Mouse (Mus musculus): ENCODE measurements around the gene Etfb.
A peak's percentile ranks its signal among the peaks of the same experiment; 100 is the strongest.
"Not testable (repeated sequence)": the region's sequence is repeated elsewhere in the genome, so short reads cannot be mapped to it uniquely, and the experiment has no call there.

Gene Etfb

DNA sequence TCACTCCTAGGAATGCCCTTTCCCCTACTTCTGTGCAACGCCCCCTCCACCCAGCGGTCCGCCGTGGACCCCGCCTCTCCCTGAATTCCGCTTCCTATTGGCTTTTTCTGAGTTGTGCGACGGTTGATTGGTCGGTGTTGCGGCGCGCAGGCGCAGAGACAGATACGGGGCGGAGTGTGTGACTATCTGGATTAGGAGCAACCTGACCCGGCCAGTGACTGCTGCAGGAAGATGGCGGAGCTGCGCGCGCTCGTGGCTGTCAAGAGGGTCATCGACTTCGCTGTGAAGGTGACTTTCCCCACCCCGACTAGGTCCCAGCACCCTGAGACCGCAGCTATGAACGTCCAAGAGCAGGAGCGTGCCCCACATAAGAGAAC lies at the start of gene Etfb, which contains the start of gene Gm45233:
Gene Etfb (plus strand): TSS at position 167 of the 377 bp plus-strand sequence.
Gene Gm45233 (plus strand): TSS at position 212 of the 377 bp plus-strand sequence.
- peak; percentile 96 for DNase-seq (ENCODE audit: low read depth, low spot score)

- peak; percentile 95 for DNase-seq (ENCODE audit: low read depth, low spot score)
Observed at GRCm38 (mm10) chr7:43399501-43399900, 44.4 kb upstream of the Etfb start.

GRCm38 (mm10) chr7:43402718-43403117 lies 41.2 kb upstream of the Etfb start:
- DNase-seq (ENCODE audit: low read depth, low spot score), result no peak

GRCm38 (mm10) chr7:43407573-43407972 lies 36.3 kb upstream of the Etfb start:
- DNase-seq (ENCODE audit: low read depth, low spot score), result no peak

DNA sequence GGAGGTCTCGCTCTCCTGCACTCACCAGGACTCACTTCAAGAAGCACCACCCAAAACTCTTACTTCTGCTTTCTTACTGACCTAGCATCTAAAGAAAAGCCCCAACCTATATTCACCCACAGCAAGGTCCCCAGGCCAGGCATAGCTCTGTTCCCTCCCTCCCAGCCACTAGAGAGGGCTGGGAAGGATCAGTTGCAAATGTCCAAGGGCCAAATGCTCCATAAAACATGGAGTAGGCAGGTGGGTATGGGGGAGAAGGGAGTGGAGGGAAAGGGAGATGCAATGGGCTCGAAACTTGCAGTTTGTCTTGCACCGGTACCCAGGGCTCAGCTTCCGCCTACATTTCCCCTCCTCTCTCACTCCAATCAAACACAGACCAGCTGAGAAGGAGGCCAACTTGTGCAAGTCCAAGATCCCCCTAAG lies 35.7 kb upstream of the Etfb start, which contains the start of gene Siglecg:
Gene Siglecg (plus strand): TSS at position 74 of the 423 bp plus-strand sequence.
- no peak for DNase-seq (ENCODE audit: low read depth, low spot score)

GRCm38 (mm10) chr7:43409084-43409483 lies 34.8 kb upstream of the Etfb start:
- DNase-seq (ENCODE audit: low read depth, low spot score), result peak; percentile 79

DNA sequence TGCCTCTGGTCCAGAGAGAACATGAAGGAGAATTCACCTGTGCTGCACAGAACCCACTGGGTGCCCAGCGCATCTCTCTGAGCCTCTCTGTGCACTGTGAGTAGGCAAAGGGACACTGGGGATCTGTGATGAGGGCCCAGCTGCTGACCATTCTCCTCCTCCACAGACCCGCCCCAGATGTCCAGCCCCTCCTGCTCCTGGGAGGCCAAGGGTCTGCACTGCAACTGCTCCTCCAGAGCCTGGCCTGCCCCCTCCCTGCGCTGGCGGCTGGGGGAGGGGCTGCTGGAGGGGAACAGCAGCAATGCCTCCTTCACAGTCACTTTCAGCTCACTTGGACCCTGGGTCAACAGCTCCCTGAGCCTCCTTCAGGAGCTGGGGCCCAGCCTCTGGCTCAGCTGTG lies 32.2 kb upstream of the Etfb start:
- not testable (repeated sequence) for DNase-seq (ENCODE audit: low read depth, low spot score)

DNA sequence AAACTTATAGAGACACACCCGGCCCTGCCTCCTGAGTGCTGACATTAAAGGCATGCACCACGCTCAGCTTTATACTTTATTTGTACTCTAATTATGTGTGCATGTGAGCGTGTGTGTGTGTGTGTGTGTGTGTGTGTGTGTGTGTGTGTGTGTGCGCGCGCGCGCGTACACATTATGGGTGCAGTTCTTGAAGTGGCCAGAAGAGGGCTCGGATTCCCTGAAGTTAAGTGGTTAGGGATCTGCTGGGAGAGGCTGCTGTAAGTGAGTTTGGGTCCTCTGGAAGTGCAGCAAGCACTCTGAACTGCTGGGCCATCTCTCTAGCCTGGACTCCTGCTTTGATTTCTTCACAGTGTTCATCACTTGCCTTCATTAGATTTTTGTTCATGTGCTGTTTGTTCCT lies 26.6 kb upstream of the Etfb start:
- no peak for DNase-seq (ENCODE audit: low read depth, low spot score)

GRCm38 (mm10) chr7:43422995-43423617 lies 20.8 kb upstream of the Etfb start:
- DNase-seq (ENCODE audit: low read depth, low spot score), result peak; percentile 81

- DNase-seq (ENCODE audit: low read depth, low spot score), result no peak
Observed at GRCm38 (mm10) chr7:43423991-43424625, 19.8 kb upstream of the Etfb start.

- DNase-seq (ENCODE audit: low read depth, low spot score), result no peak
Observed at GRCm38 (mm10) chr7:43427406-43427805, 16.5 kb upstream of the Etfb start, which contains the start of gene Lim2. Gene Lim2, plus strand, starts transcription at chr7:43427670.

DNA sequence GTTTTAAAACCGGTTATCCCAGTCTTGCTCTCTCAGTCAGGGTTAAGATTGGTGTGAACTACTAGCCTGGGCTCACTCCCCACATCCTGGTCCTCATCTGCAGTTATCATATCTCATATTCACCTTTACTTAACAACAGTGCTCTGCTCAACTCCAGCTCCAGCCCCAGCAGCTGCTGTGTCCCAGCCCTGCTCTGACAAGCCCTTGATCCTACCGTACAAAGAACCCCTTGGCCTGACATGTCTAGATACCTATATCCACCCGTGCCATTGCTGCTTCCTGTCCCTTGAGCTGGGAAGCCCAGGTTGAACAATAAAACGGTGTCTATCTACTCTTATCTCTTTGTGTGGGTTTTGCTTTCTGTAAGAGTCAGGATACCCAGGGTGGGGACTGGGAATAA lies 14.4 kb upstream of the Etfb start:
- DNase-seq (ENCODE audit: low read depth, low spot score), result no peak

GRCm38 (mm10) chr7:43432891-43433290 lies 11.0 kb upstream of the Etfb start:
- DNase-seq (ENCODE audit: low read depth, low spot score), result no peak

DNA sequence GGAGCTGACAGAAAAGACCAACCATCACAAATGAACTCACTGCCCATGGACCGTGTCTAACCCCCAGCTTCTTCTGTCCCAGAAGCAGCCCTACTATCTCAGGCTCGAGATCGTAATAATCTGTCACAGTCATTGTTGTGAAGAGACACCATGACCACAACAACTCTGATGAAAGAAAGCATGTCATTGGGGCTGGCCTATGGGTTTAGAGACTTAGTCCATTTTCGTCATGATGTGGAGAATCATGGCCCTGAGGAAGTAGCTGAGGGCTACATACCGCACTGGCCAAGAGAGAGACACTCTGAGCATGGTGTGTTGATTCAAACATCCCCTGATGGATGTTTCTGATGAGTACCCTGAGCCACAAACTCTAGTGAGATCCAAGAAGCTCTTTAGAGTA lies 9.2 kb upstream of the Etfb start:
- no peak for DNase-seq (ENCODE audit: low read depth, low spot score)

GRCm38 (mm10) chr7:43436341-43437255 lies 7.3 kb upstream of the Etfb start, which contains the start of gene Nkg7:
Gene Nkg7, plus strand, starts transcription at chr7:43437073.
- no peak for DNase-seq (ENCODE audit: low read depth, low spot score)

GRCm38 (mm10) chr7:43438611-43439010 lies 5.3 kb upstream of the Etfb start:
- no peak for DNase-seq (ENCODE audit: low read depth, low spot score)

GRCm38 (mm10) chr7:43440482-43440881 lies 3.4 kb upstream of the Etfb start, which contains the start of gene Cldnd2:
Gene Cldnd2, plus strand, starts transcription at chr7:43440782.
- DNase-seq (ENCODE audit: low read depth, low spot score), result no peak

- no peak for DNase-seq (ENCODE audit: low read depth, low spot score)
Observed at GRCm38 (mm10) chr7:43441071-43441470, 2.8 kb upstream of the Etfb start.

DNA sequence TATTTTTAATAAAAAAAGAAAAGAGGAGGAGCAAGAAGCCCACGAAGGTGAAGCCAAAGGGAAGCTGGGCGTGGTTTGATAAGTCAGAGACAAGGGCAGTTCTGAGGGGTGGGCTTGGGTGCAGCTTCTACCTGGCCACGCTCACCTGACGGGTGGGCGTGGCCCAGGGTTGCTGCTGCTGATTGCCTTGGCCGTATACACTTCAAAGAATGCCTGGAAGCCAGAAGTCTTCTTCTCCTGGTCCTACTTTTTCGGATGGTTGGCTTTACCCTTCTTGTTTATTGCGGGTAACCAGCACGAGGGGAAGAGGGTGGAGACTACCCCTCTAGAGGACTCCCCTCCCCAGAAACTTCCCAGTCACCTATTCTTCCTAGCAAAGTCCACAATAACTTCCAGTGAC lies 1.2 kb upstream of the Etfb start:
- DNase-seq (ENCODE audit: low read depth, low spot score), result no peak

GRCm38 (mm10) chr7:43443126-43443916 lies 562 bp upstream of the Etfb start:
- peak; percentile 87 for DNase-seq (ENCODE audit: low read depth, low spot score)

GRCm38 (mm10) chr7:43447801-43448200 lies 3.9 kb downstream of the Etfb start:
- DNase-seq (ENCODE audit: low read depth, low spot score), result no peak

Measured in 3T3-L1 (cell line).